Mouse (Mus musculus): Measurements from ENCODE around the gene Slamf8. TPM values are rescaled to one million over a fixed set of nuclear protein-coding genes. Genes with fewer than 3 reads are reported as not detected.

The Slamf8 gene
- total RNA-seq, 1 experiment from 2014 or later: 10.1 TPM

GRCm38 (mm10) chr1:172611304-172611703 lies 20.9 kb upstream of the Slamf8 start:
- no peak for ATAC-seq (replicated peaks; ENCODE audit: insufficient number of reproducible peaks, low FRiP score, low TSS enrichment, poor library complexity, severe bottlenecking)

GRCm38 (mm10) chr1:172602326-172602725 lies 12.0 kb upstream of the Slamf8 start, which contains the start of gene Fcrl6:
TSS of gene Fcrl6 (minus strand) at chr1:172602551.
- peak; percentile 43; the same call in 1 of the 2 replicates for ATAC-seq (replicated peaks; ENCODE audit: insufficient number of reproducible peaks, low FRiP score, low TSS enrichment, poor library complexity, severe bottlenecking)

GRCm38 (mm10) chr1:172594495-172594894 lies 4.1 kb upstream of the Slamf8 start:
- no peak for ATAC-seq (replicated peaks; ENCODE audit: insufficient number of reproducible peaks, low FRiP score, low TSS enrichment, poor library complexity, severe bottlenecking)

GRCm38 (mm10) chr1:172593956-172594355 lies 3.6 kb upstream of the Slamf8 start:
- no peak for ATAC-seq (replicated peaks; ENCODE audit: insufficient number of reproducible peaks, low FRiP score, low TSS enrichment, poor library complexity, severe bottlenecking)

- no peak for ATAC-seq (replicated peaks; ENCODE audit: insufficient number of reproducible peaks, low FRiP score, low TSS enrichment, poor library complexity, severe bottlenecking)
Measured at GRCm38 (mm10) chr1:172593321-172593720, 3.0 kb upstream of the Slamf8 start.

- no peak for ATAC-seq (replicated peaks; ENCODE audit: insufficient number of reproducible peaks, low FRiP score, low TSS enrichment, poor library complexity, severe bottlenecking)
Measured at GRCm38 (mm10) chr1:172585612-172586567, 4.5 kb downstream of the Slamf8 start.

- no peak for ATAC-seq (replicated peaks; ENCODE audit: insufficient number of reproducible peaks, low FRiP score, low TSS enrichment, poor library complexity, severe bottlenecking)
Measured at GRCm38 (mm10) chr1:172585026-172585425, 5.3 kb downstream of the Slamf8 start.

- ATAC-seq (replicated peaks; ENCODE audit: insufficient number of reproducible peaks, low FRiP score, low TSS enrichment, poor library complexity, severe bottlenecking): no peak
Measured at GRCm38 (mm10) chr1:172584271-172584670, 6.1 kb downstream of the Slamf8 start.

GRCm38 (mm10) chr1:172582436-172582835 lies 7.9 kb downstream of the Slamf8 start:
- ATAC-seq (replicated peaks; ENCODE audit: insufficient number of reproducible peaks, low FRiP score, low TSS enrichment, poor library complexity, severe bottlenecking): no peak

GRCm38 (mm10) chr1:172580116-172580515 lies 10.3 kb downstream of the Slamf8 start:
- ATAC-seq (replicated peaks; ENCODE audit: insufficient number of reproducible peaks, low FRiP score, low TSS enrichment, poor library complexity, severe bottlenecking): no peak

- no peak for ATAC-seq (replicated peaks; ENCODE audit: insufficient number of reproducible peaks, low FRiP score, low TSS enrichment, poor library complexity, severe bottlenecking)
Measured at GRCm38 (mm10) chr1:172567758-172568157, 22.6 kb downstream of the Slamf8 start.

- ATAC-seq (replicated peaks; ENCODE audit: insufficient number of reproducible peaks, low FRiP score, low TSS enrichment, poor library complexity, severe bottlenecking): no peak
Measured at GRCm38 (mm10) chr1:172566131-172566530, 24.2 kb downstream of the Slamf8 start.

GRCm38 (mm10) chr1:172563465-172563828 lies 26.9 kb downstream of the Slamf8 start:
- no peak; the same call in 1 of the 2 replicates for ATAC-seq (replicated peaks; ENCODE audit: insufficient number of reproducible peaks, low FRiP score, low TSS enrichment, poor library complexity, severe bottlenecking)

- ATAC-seq (replicated peaks; ENCODE audit: insufficient number of reproducible peaks, low FRiP score, low TSS enrichment, poor library complexity, severe bottlenecking): peak; percentile 41
Measured at GRCm38 (mm10) chr1:172562641-172563464, 27.5 kb downstream of the Slamf8 start.

- ATAC-seq (replicated peaks; ENCODE audit: insufficient number of reproducible peaks, low FRiP score, low TSS enrichment, poor library complexity, severe bottlenecking): no peak
Measured at GRCm38 (mm10) chr1:172555638-172556037, 34.7 kb downstream of the Slamf8 start, which contains the start of gene Vsig8. TSS of gene Vsig8 (plus strand) at chr1:172555938.

GRCm38 (mm10) chr1:172552623-172553022 lies 37.7 kb downstream of the Slamf8 start:
- no peak for ATAC-seq (replicated peaks; ENCODE audit: insufficient number of reproducible peaks, low FRiP score, low TSS enrichment, poor library complexity, severe bottlenecking)

- no peak for ATAC-seq (replicated peaks; ENCODE audit: insufficient number of reproducible peaks, low FRiP score, low TSS enrichment, poor library complexity, severe bottlenecking)
Measured at GRCm38 (mm10) chr1:172551009-172551408, 39.4 kb downstream of the Slamf8 start.

- peak; percentile 85 for ATAC-seq (replicated peaks; ENCODE audit: insufficient number of reproducible peaks, low FRiP score, low TSS enrichment, poor library complexity, severe bottlenecking)
Measured at GRCm38 (mm10) chr1:172550551-172550951, 39.8 kb downstream of the Slamf8 start.

- ATAC-seq (replicated peaks; ENCODE audit: insufficient number of reproducible peaks, low FRiP score, low TSS enrichment, poor library complexity, severe bottlenecking): no peak
Measured at GRCm38 (mm10) chr1:172549717-172550116, 40.7 kb downstream of the Slamf8 start.
